Mouse (Mus musculus) 3T3-L1 (cell line): ENCODE measurements around the gene Atg9b.

Experiments used
- DNase-seq: peaks from one replicate; pipeline ENCODE4 v3.0.0-alpha.2; 2015; ENCODE audit warnings: low read depth, low spot score

The Atg9b gene

GRCm38 (mm10) chr5:24350531-24351250 lies 41.3 kb downstream of the Atg9b start:
- DNase-seq: no peak

- DNase-seq: no peak
Measured at GRCm38 (mm10) chr5:24350073-24350472, 41.9 kb downstream of the Atg9b start.

- DNase-seq: no peak
Measured at GRCm38 (mm10) chr5:24348546-24348945, 43.4 kb downstream of the Atg9b start.

GRCm38 (mm10) chr5:24348128-24348527 lies 43.8 kb downstream of the Atg9b start:
- DNase-seq: no peak

- DNase-seq: no peak
Measured at GRCm38 (mm10) chr5:24347186-24347875, 44.6 kb downstream of the Atg9b start.

GRCm38 (mm10) chr5:24346313-24346712 lies 45.6 kb downstream of the Atg9b start:
- no peak for DNase-seq

GRCm38 (mm10) chr5:24344477-24345051 lies 47.4 kb downstream of the Atg9b start:
- no peak for DNase-seq

GRCm38 (mm10) chr5:24343977-24344436 lies 47.9 kb downstream of the Atg9b start:
- no peak for DNase-seq

- no peak for DNase-seq
Measured at GRCm38 (mm10) chr5:24343379-24343778, 48.6 kb downstream of the Atg9b start.

- DNase-seq: no peak
Measured at GRCm38 (mm10) chr5:24342966-24343365, 49.0 kb downstream of the Atg9b start.

GRCm38 (mm10) chr5:24342205-24342963 lies 49.6 kb downstream of the Atg9b start:
- DNase-seq: no peak

- DNase-seq: no peak
Measured at GRCm38 (mm10) chr5:24337821-24338220, 54.1 kb downstream of the Atg9b start.

- no peak for DNase-seq
Measured at GRCm38 (mm10) chr5:24337366-24337765, 54.6 kb downstream of the Atg9b start.

- peak; percentile 63 for DNase-seq
Measured at GRCm38 (mm10) chr5:24335888-24336511, 55.9 kb downstream of the Atg9b start.

- DNase-seq: no peak
Measured at GRCm38 (mm10) chr5:24334749-24335148, 57.2 kb downstream of the Atg9b start.
